Mouse (Mus musculus) C2C12 (cell line): Measurements from ENCODE around the gene Ndufs7. TPM values are rescaled to one million over a fixed set of nuclear protein-coding genes. Genes with fewer than 3 reads are reported as not detected.
A peak's percentile ranks its signal among the peaks of the same experiment; 100 is the strongest.

Experiments used
- H3K27me3 ChIP-seq: one replicate; pipeline ENCODE4 v1.6.1; 2011; ENCODE audit not compliant: control insufficient read depth, insufficient read depth, insufficient read length
- H3K36me3 ChIP-seq: one replicate; pipeline ENCODE4 v1.6.1; 2011; ENCODE audit not compliant: control insufficient read depth, insufficient read depth
- H3K4me3 ChIP-seq: one replicate; pipeline ENCODE4 v1.5.1; 2011; ENCODE audit warnings: mild to moderate bottlenecking, control low read depth; ENCODE audit not compliant: poor library complexity, insufficient read depth, severe bottlenecking
- H3K79me2 ChIP-seq: one replicate; pipeline ENCODE4 v1.6.1; 2011; ENCODE audit not compliant: control insufficient read depth, insufficient read depth
- H3K79me3 ChIP-seq: one replicate; pipeline ENCODE4 v1.6.1; 2011; ENCODE audit warnings: low read depth, control low read depth
- H3ac ChIP-seq: one replicate; pipeline ENCODE3; 2011; ENCODE audit warnings: low read depth; ENCODE audit not compliant: control insufficient read depth, insufficient read length
- CEBPB ChIP-seq: IDR thresholded peaks from one replicate; pipeline ENCODE4 v1.6.1; 2011; ENCODE audit warnings: low read depth, mild to moderate bottlenecking, control low read depth, moderate library complexity
- CTCF ChIP-seq: IDR thresholded peaks from one replicate; pipeline ENCODE4 v1.5.1; 2011; ENCODE audit not compliant: control insufficient read depth, insufficient read depth, insufficient read length
- FOSL1 ChIP-seq: IDR thresholded peaks from one replicate; pipeline ENCODE4 v1.8.0; 2011; ENCODE audit warnings: mild to moderate bottlenecking, low read length; ENCODE audit not compliant: poor library complexity, insufficient read depth, severe bottlenecking
- MAX ChIP-seq: IDR thresholded peaks from one replicate; pipeline ENCODE4 v1.6.1; 2011; ENCODE audit warnings: mild to moderate bottlenecking, control low read depth
- MYOD1 ChIP-seq: IDR thresholded peaks from one replicate; pipeline ENCODE4 v1.6.1; 2011; ENCODE audit warnings: low read depth; ENCODE audit not compliant: control insufficient read depth, insufficient read length
- MYOG ChIP-seq: IDR thresholded peaks from one replicate; pipeline ENCODE4 v1.6.1; 2011; ENCODE audit not compliant: control insufficient read depth, insufficient read length; ENCODE audit errors: extremely low read depth
- USF1 ChIP-seq: IDR thresholded peaks from one replicate; pipeline ENCODE4 v1.6.1; 2011; ENCODE audit warnings: low read depth, mild to moderate bottlenecking, control low read depth, moderate library complexity
- microRNA-seq: library from miRNA; unstranded; fragments of <30 nt; microRNA quantifications from one replicate; pipeline ENCODE4, GENCODE M21; 2019; ENCODE audit warnings: borderline microRNAs expressed
- polyA plus RNA-seq: library from polyadenylated mRNA; unstranded; fragments of >200 nt; fragmentation: generic; extraction: Trizol; gene quantifications from one replicate; pipeline ENCODE4 v1.2.1, GENCODE M21; 2012; ENCODE audit warnings: missing spikeins

Gene Ndufs7
- polyA plus RNA-seq, 1 experiment: 288 TPM

DNA sequence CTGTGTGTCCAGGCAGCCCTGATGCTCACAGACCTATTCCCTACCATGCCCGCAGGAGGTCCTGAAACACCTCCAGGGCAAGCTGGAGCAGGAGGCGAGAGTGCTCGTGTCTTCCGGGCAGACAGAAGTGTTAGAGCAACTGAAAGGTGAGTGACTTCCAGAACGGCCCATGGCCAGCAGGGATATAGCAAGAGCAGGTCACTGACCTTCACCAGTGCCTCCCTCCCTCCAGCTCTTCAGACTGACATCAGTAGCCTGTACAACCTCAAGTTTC is 53.1 kb downstream of the Ndufs7 start:
- Histone ChIP-seq H3K36me3 (no peaks in the 10 kb centered on the region), H3K27me3 (peaks cover 51% of the 10 kb centered on the region), H3K79me3 (no peaks in the 10 kb centered on the region), H3K4me3 (no peak overlapping the region), H3ac (no peak overlapping the region), H3K79me2 (no peaks in the 10 kb centered on the region)
- TF ChIP-seq FOSL1 (no peak), MYOG (no peak), MYOD1 (no peak), MAX (no peak), CTCF (no peak), CEBPB (no peak), USF1 (no peak)

DNA sequence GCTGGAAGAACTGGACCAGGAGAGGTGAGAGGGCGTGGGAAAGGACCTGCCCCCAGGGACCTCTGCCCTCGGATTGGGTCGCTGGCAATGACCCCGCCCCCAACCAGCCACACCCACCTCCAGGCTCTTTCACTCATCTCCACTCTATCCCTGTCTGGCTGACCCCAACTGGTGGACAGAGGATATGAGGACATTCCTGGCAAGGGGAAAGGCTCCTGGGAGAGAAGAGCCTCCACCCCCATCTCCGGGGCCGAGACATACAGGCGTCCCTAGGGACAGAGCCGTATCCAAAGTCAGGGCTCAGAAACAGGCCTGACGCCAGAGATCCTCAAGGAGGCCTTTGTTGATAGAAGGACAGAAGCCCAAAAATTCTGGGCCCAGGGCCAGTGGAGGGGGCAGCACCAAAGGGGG is 53.6 kb downstream of the Ndufs7 start:
- H3K79me3 ChIP-seq: no peaks in the 10 kb centered on the region
- TF ChIP-seq MYOG (no peak), CTCF (no peak), MYOD1 (no peak), USF1 (no peak), CEBPB (no peak), FOSL1 (no peak), MAX (no peak)
- H3K27me3 ChIP-seq: peaks cover 55% of the 10 kb centered on the region
- no peak overlapping the region for H3ac ChIP-seq
- no peaks in the 10 kb centered on the region for H3K79me2 ChIP-seq
- H3K36me3 ChIP-seq: no peaks in the 10 kb centered on the region
- no peak overlapping the region for H3K4me3 ChIP-seq

DNA sequence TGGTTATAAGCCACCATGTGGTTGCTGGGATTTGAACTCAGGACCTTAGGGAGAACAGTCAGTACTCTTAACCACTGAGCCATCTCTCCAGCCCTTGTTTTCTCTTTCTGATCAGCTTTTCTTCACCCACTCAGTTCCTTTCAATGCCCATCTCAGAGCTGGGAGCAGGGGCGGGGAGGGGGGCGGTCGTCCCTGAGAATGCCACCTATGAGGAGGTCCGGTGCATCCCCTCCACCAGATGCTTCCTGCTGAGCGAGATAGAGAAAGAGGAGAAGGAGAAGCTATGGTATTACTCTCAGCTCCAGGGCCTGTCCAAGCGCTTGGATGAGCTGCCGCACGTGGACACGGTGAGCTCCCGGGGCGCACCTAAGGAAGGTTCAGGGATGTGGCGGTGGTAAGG is 55.5 kb downstream of the Ndufs7 start:
- no peaks in the 10 kb centered on the region for H3K36me3 ChIP-seq
- H3K79me2 ChIP-seq: no peaks in the 10 kb centered on the region
- peaks cover 51% of the 10 kb centered on the region for H3K27me3 ChIP-seq
- TF ChIP-seq MYOD1: no peak
- TF ChIP-seq MYOG: no peak
- TF ChIP-seq FOSL1: no peak
- TF ChIP-seq USF1: no peak
- TF ChIP-seq MAX: no peak
- no peak for TF ChIP-seq CEBPB
- TF ChIP-seq CTCF: no peak
- no peak overlapping the region for H3ac ChIP-seq
- no peaks in the 10 kb centered on the region for H3K79me3 ChIP-seq
- H3K4me3 ChIP-seq: no peak overlapping the region

DNA sequence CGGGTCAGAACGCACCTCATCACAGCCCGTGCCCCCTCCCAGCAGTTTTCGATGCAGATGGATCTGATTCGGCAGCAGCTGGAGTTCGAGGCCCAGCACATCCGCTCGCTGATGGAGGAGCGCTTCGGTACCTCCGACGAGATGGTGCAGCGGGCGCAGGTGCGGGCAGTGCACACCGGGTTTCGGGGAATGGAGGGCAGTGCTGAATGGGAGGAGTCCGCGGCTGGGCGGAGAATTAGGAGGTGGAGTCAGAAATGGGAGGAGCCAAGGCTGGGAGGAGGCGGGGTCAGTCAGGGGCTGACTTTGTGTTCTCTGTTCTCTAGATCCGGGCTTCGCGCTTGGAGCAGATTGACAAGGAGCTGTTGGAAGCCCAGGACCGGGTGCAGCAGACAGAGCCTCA is 55.9 kb downstream of the Ndufs7 start:
- H3K4me3 ChIP-seq: no peak overlapping the region
- H3K27me3 ChIP-seq: peaks cover 47% of the 10 kb centered on the region

More for the DNA sequence above, 55.9 kb downstream of the Ndufs7 start:
- Histone ChIP-seq H3K79me2 (no peaks in the 10 kb centered on the region), H3ac (no peak overlapping the region), H3K79me3 (no peaks in the 10 kb centered on the region), H3K36me3 (no peaks in the 10 kb centered on the region)
- no peak for TF ChIP-seq USF1
- TF ChIP-seq CTCF: no peak
- TF ChIP-seq MYOD1: no peak
- TF ChIP-seq MAX: no peak
- TF ChIP-seq MYOG: no peak
- TF ChIP-seq CEBPB: no peak
- no peak for TF ChIP-seq FOSL1

Small RNAs within 50 kb of the gene (microRNA-seq; reads per million reads assigned to microRNA genes)
- 0.92 reads per million, percentile 20 among the genes with 10 or more reads in this experiment for gene Mir6911

Other genes starting within 250 kb of the Ndufs7 start
- gene Arhgap45, start 232.5 kb upstream of the Ndufs7 start, polyA plus RNA-seq: 1.6 TPM
- 269 TPM for gene Polr2e, start 209.3 kb upstream of the Ndufs7 start, polyA plus RNA-seq
- 964 TPM for gene Gpx4, start 202.0 kb upstream of the Ndufs7 start, polyA plus RNA-seq
- gene Sbno2, start 143.6 kb upstream of the Ndufs7 start, polyA plus RNA-seq: 29.4 TPM
- 106 TPM for gene Stk11, start 133.3 kb upstream of the Ndufs7 start, polyA plus RNA-seq
- 720 TPM for gene Atp5d, start 110.5 kb upstream of the Ndufs7 start, polyA plus RNA-seq
- 12.1 TPM for gene Cbarp, start 108.3 kb upstream of the Ndufs7 start, polyA plus RNA-seq
- gene Midn, start 100.8 kb upstream of the Ndufs7 start, polyA plus RNA-seq: 77.5 TPM
- 30.9 TPM for gene Cirbp, start 83.1 kb upstream of the Ndufs7 start, polyA plus RNA-seq
- gene 1600002K03Rik, start 76.2 kb upstream of the Ndufs7 start, polyA plus RNA-seq: 33.4 TPM
- gene Efna2, start 69.6 kb upstream of the Ndufs7 start, polyA plus RNA-seq: 3.2 TPM
- gene Mum1, start 22.7 kb upstream of the Ndufs7 start, polyA plus RNA-seq: 57.7 TPM
- 48.3 TPM for gene Gamt, start 11.9 kb downstream of the Ndufs7 start, polyA plus RNA-seq
- gene Dazap1, start 12.4 kb downstream of the Ndufs7 start, polyA plus RNA-seq: 159 TPM
- 5,397 TPM for gene Rps15, start 43.3 kb downstream of the Ndufs7 start, polyA plus RNA-seq
- 0.20 TPM for gene Apc2, start 46.9 kb downstream of the Ndufs7 start, polyA plus RNA-seq
- gene 2310011J03Rik, start 71.4 kb downstream of the Ndufs7 start, polyA plus RNA-seq: 62.6 TPM
- 3.2 TPM for gene Pcsk4, start 80.4 kb downstream of the Ndufs7 start, polyA plus RNA-seq
- 5.9 TPM for gene Reep6, start 80.8 kb downstream of the Ndufs7 start, polyA plus RNA-seq
- 18.3 TPM for gene Adamtsl5, start 99.3 kb downstream of the Ndufs7 start, polyA plus RNA-seq
- gene Plk5, start 107.3 kb downstream of the Ndufs7 start, polyA plus RNA-seq: not detected
- gene Mex3d, start 138.5 kb downstream of the Ndufs7 start, polyA plus RNA-seq: 37.4 TPM
- 326 TPM for gene Mbd3, start 150.4 kb downstream of the Ndufs7 start, polyA plus RNA-seq
- gene Uqcr11, start 157.7 kb downstream of the Ndufs7 start, polyA plus RNA-seq: 1,025 TPM
- 111 TPM for gene Tcf3, start 184.5 kb downstream of the Ndufs7 start, polyA plus RNA-seq
- not detected for gene Onecut3, start 245.7 kb downstream of the Ndufs7 start, polyA plus RNA-seq